Mouse (Mus musculus) intestine, postnatal 0 days (tissue): Measurements from ENCODE around the gene Tomm40. TPM values are rescaled to one million over a fixed set of nuclear protein-coding genes. Genes with fewer than 3 reads are reported as not detected.

Source experiments
- ATAC-seq: fragments of 200-750 bp; cut with Nextera tagmentation; 2 replicates; pipeline ENCODE4 v1.8.0; 2017; ENCODE audit warnings: mild to moderate bottlenecking, moderate TSS enrichment, moderate library complexity
- H3K27ac ChIP-seq: fragments of 300-500 bp; sonication (generic); 2 replicates; pipeline ENCODE4 v1.5.1; 2014; ENCODE audit warnings: mild to moderate bottlenecking, low read depth, low read length, moderate library complexity
- H3K27me3 ChIP-seq: fragments of 300-500 bp; sonication (generic); replicated peaks from 2 replicates; pipeline ENCODE4 v1.6.1; 2014; ENCODE audit warnings: low read length, mixed read lengths; ENCODE audit not compliant: control insufficient read depth, insufficient read depth
- H3K36me3 ChIP-seq: fragments of 300-500 bp; sonication (generic); 2 replicates; pipeline ENCODE4 v1.6.1; 2014; ENCODE audit warnings: mild to moderate bottlenecking, moderate library complexity; ENCODE audit not compliant: control insufficient read depth, insufficient read depth
- H3K4me1 ChIP-seq: fragments of 300-500 bp; sonication (generic); replicated peaks from 2 replicates; pipeline ENCODE4 v1.6.1; 2014; ENCODE audit warnings: antibody characterized with exemption, low read length, mixed read lengths; ENCODE audit not compliant: control insufficient read depth, insufficient read depth
- H3K4me2 ChIP-seq: fragments of 300-500 bp; sonication (generic); replicated peaks from 2 replicates; pipeline ENCODE4 v1.6.1; 2014; ENCODE audit warnings: low read depth, mild to moderate bottlenecking, moderate library complexity
- H3K4me3 ChIP-seq: fragments of 300-500 bp; sonication (generic); 2 replicates; pipeline ENCODE4 v1.5.1; 2014; ENCODE audit warnings: low read depth, low read length
- H3K9ac ChIP-seq: fragments of 300-500 bp; sonication (generic); 2 replicates; pipeline ENCODE4 v1.6.1; 2014; ENCODE audit warnings: mild to moderate bottlenecking, low read depth, low read length
- H3K9me3 ChIP-seq: fragments of 300-500 bp; sonication (generic); 2 replicates; pipeline ENCODE4 v1.6.1; 2016; ENCODE audit warnings: mixed run types; ENCODE audit not compliant: control insufficient read depth
- CTCF ChIP-seq: sonication (generic); IDR thresholded peaks from 2 replicates; pipeline ENCODE4 v1.5.1; 2016; ENCODE audit warnings: low read depth, mild to moderate bottlenecking, control low read depth, antibody characterized with exemption, moderate library complexity
- WGBS: fragments of 180-500 bp; shearing (Covaris S2); extraction: QIAGEN DNeasy Blood & Tissue Kit; methylation state at CpG from one replicate; pipeline ENCODE4 v1.1.7; 2014; 5-methylcytosine and 5-hydroxymethylcytosine counted together
- polyA plus RNA-seq: library from polyadenylated mRNA; unstranded; fragments of >200 nt; fragmentation: Nextera tagmentation; extraction: Ambion mirVana; gene quantifications from 2 replicates; pipeline ENCODE4 v1.2.1, GENCODE M21; 2015

Tomm40 gene
- polyA plus RNA-seq, 1 experiment from 2014 or later, result 85.5 TPM

- Histone ChIP-seq H3K9ac (no peak overlapping the region), H3K4me1 (peaks cover 4% of the 10 kb centered on the region; the same call in 1 of the 2 replicates), H3K27me3 (no peaks in the 10 kb centered on the region), H3K36me3 (no peaks in the 10 kb centered on the region; the same call in 1 of the 2 replicates), H3K4me3 (no peak overlapping the region), H3K27ac (peak overlapping the region; percentile 54; the same call in 1 of the 2 replicates), H3K9me3 (no peaks in the 10 kb centered on the region), H3K4me2 (peak overlapping the region; percentile 18; the same call in 1 of the 2 replicates)
- TF ChIP-seq CTCF, result no peak
- WGBS, result 62% methylated on average over 23 of the region's 24 CpGs
- no peak for ATAC-seq
Measured at GRCm38 (mm10) chr7:19755851-19756786, 40.9 kb upstream of the Tomm40 start.

- no peak for ATAC-seq
- no peaks in the 10 kb centered on the region; the same call in 1 of the 2 replicates for H3K36me3 ChIP-seq
- TF ChIP-seq CTCF, result peak; percentile 54
- H3K9ac ChIP-seq, result no peak overlapping the region
- H3K9me3 ChIP-seq, result no peaks in the 10 kb centered on the region
- no peak overlapping the region for H3K4me2 ChIP-seq
- H3K27me3 ChIP-seq, result no peaks in the 10 kb centered on the region
- H3K4me3 ChIP-seq, result no peak overlapping the region
- WGBS, result 72% methylated on average over 2 of the region's 2 CpGs
- peaks cover 11% of the 10 kb centered on the region; the same call in 1 of the 2 replicates for H3K4me1 ChIP-seq
- H3K27ac ChIP-seq, result no peak overlapping the region
Measured at GRCm38 (mm10) chr7:19755008-19755407, 39.8 kb upstream of the Tomm40 start.

- Histone ChIP-seq H3K27ac (no peak overlapping the region), H3K4me3 (no peak overlapping the region), H3K9ac (no peak overlapping the region), H3K36me3 (no peaks in the 10 kb centered on the region; the same call in 1 of the 2 replicates), H3K27me3 (no peaks in the 10 kb centered on the region), H3K9me3 (no peaks in the 10 kb centered on the region), H3K4me1 (peaks cover 11% of the 10 kb centered on the region; the same call in 1 of the 2 replicates), H3K4me2 (0 out of 2 replicates have a peak overlapping the region, but pooled peaks have one; percentile 9)
- no peak for ATAC-seq
- no peak for TF ChIP-seq CTCF
- 77% methylated on average over 1 of the region's 1 CpGs for WGBS
Measured at GRCm38 (mm10) chr7:19754065-19754464, 38.8 kb upstream of the Tomm40 start.

- Histone ChIP-seq H3K36me3 (no peaks in the 10 kb centered on the region; the same call in 1 of the 2 replicates), H3K4me1 (peaks cover 11% of the 10 kb centered on the region; the same call in 1 of the 2 replicates), H3K4me3 (no peak overlapping the region), H3K4me2 (0 out of 2 replicates have a peak overlapping the region, but pooled peaks have one; percentile 9), H3K9ac (no peak overlapping the region), H3K27ac (no peak overlapping the region), H3K27me3 (no peaks in the 10 kb centered on the region), H3K9me3 (no peaks in the 10 kb centered on the region)
- no peak for ATAC-seq
- 0 out of 2 replicates have a peak, but pooled peaks have one; percentile 23 for TF ChIP-seq CTCF
- 42% methylated on average over 7 of the region's 7 CpGs for WGBS
Measured at GRCm38 (mm10) chr7:19753587-19753986, 38.3 kb upstream of the Tomm40 start.

- 80% methylated on average over 8 of the region's 8 CpGs for WGBS
- Histone ChIP-seq H3K9me3 (no peaks in the 10 kb centered on the region), H3K36me3 (no peaks in the 10 kb centered on the region), H3K27ac (no peak overlapping the region), H3K27me3 (no peaks in the 10 kb centered on the region), H3K4me2 (no peak overlapping the region), H3K4me3 (no peak overlapping the region), H3K9ac (no peak overlapping the region), H3K4me1 (peaks cover 11% of the 10 kb centered on the region; the same call in 1 of the 2 replicates)
- peak; percentile 66 for TF ChIP-seq CTCF
- ATAC-seq, result no peak
Measured at GRCm38 (mm10) chr7:19752652-19753051, 37.4 kb upstream of the Tomm40 start.

GRCm38 (mm10) chr7:19751070-19751383 is 35.8 kb upstream of the Tomm40 start:
- Histone ChIP-seq H3K36me3 (no peaks in the 10 kb centered on the region; the same call in 1 of the 2 replicates), H3K9me3 (no peaks in the 10 kb centered on the region), H3K27ac (peak overlapping the region; percentile 72; the same call in 1 of the 2 replicates), H3K4me3 (no peak overlapping the region), H3K9ac (no peak overlapping the region), H3K27me3 (no peaks in the 10 kb centered on the region), H3K4me2 (peak overlapping the region; percentile 86; the same call in 1 of the 2 replicates), H3K4me1 (peaks cover 21% of the 10 kb centered on the region; the same call in 1 of the 2 replicates)
- no peak for TF ChIP-seq CTCF
- 26% methylated on average over 4 of the region's 4 CpGs for WGBS
- ATAC-seq, result no peak
